Mouse (Mus musculus): ENCODE data around the gene Sec13.

Sec13 gene
- long read RNA-seq, experiment 1, transcript Sec13-201 (9 exons, 1,353 nt): major isoform, 171 of 199 reads
- long read RNA-seq, experiment 1, partial matches to known transcripts: 12 of 199 reads
- long read RNA-seq, experiment 1, other reads (novel, unspliced or antisense): 16 of 199 reads
- long read RNA-seq, experiment 2, transcript Sec13-201 (9 exons, 1,353 nt): major isoform, 235 of 262 reads
- long read RNA-seq, experiment 2, partial matches to known transcripts: 15 of 262 reads
- long read RNA-seq, experiment 2, other reads (novel, unspliced or antisense): 9 of 262 reads

DNA sequence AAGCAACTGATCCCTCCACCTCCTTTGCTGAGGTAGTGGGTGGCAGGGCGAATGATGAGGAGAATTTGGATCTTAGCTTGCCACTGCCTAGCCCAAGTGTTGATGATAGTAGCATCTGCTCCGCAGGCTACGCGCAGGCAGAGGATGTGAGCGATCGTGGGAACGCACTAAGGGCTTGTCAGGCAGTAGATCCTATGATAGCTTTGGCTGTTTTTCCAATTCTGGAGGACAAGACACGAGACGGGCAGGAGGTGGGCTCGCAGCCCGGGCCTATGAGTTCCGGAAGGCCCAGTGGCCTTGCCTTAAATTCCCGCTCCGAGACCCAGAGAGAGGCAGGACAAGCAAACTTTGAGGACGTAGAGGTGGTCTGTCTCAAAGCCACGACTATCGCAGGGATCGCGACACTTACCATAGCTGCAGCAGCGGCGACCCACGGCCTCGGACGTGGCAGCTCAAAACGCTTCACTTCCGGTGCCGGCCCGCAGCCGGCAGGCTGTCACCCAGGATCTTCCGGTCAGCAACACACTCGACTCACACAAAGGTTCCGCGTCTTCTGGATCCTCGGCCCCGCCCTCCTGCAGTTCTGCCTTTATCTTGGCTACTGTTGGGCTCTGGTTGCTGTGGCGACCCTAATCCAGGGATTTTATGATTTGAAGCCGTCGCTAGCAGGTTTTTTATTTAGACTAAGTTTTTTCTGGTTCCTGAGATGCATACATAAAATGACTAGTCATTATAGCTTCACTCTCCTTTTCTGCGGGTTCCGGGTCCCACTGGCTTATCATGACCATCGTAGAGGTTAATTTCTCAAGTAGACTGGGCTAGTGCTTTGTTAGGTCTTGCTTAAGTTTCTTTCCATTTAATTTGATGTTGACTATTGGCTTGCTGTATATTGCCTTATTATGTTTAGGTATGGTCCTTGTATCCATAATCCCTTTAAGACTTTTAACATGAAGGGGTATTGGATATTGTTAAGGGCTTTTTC is at the start of gene Sec13:
Sec13 (minus strand) TSS at position 508 of the 982 bp plus-strand sequence.
- intact Hi-C loops (cut with DNase I): no loop called here

DNA sequence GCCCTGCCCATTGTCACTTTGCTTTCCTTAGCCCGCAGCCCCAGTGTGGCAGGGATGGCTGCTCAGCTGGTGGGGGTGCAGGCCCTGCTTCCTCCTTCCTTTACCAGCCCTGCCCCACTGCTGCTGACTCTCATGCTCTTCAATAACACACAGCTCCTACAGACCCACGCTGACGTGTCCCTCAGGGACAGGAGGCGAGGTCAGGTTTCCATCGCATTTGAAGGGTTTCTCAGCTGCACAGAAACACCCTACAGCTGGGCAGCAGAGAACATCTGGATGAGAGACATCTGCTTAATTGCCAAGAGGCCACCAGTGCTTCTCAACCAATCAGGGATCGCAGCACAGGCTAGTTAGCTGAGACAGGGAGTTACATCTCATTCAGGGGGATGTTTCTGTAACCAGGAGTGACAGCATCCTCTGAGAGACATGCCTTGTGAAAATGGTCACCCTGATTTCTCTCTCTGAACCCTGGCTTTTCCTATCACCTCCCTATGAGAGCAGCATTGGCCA is 47.0 kb upstream of the Sec13 start:
- intact Hi-C loops (cut with DNase I): no loop called here

DNA sequence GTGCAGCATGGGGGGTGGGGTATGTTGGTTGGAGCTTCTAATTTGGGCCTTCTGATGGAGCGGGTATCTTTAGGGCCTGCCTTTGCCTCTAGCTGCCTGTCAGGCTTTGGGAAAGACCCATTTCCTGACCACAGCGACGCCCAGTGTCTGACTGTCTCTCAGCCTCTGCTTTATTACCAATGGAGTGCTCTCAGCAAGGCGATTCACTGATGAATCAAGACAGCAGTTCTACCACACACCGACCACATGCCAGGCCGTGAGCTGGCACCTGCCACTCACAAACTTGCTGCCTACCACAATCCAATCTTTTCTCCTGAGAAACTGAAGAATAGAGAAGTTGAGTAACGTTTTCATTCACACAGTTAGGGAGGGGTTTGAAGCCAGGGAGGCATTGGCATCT is 45.1 kb upstream of the Sec13 start:
- intact Hi-C loops (cut with DNase I): no loop called here

DNA sequence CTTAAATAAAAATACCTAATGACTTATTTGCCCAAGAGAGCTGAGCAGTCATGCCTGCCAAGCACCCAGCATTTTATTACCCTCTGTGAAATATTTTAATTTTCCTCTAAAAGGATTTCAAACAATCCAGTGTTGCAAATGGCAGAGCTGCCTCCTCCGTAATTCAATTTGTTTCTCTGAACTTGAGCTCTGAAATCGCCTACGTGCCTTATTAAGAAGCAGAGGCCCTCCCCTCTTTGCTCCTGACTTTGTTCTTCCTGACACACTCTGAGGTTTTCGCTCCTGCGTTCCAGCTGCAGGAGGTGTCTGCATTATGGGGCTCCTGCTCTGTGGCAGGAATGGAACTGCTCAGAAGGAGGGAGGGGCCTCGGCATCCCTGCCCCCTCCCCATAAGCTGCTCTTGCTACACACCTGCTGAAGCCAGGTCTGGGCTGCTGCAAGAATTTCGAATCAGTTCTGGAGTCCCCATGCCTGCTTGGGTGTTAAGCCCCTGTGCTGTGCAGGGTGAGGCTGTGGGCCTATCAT is 37.7 kb upstream of the Sec13 start:
- intact Hi-C loops (cut with DNase I): no loop called here

DNA sequence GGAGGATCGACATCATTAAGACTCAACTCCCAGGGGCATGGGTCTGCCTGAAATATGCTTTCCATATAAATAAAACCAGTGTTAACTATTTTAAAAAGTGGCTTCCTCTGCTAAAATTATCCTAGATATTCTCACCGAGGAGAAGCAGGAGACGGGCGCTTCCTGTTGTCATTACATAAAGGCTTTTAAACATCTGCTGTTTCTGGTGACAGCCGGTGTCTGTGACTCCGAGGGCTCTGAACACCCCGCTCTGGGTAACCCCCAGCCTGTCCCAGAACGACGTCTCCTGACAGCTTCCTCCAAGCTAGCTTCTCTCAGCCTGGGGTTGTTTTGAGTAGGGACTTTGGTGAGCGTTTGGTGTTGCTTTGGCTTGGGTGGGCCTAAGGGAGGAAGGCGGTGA is 28.3 kb upstream of the Sec13 start:
- intact Hi-C loops (cut with DNase I): loop anchor here (10.0 kb wide), 1 partner anchor 486 kb away; no protein-coding TSS in a partner anchor

DNA sequence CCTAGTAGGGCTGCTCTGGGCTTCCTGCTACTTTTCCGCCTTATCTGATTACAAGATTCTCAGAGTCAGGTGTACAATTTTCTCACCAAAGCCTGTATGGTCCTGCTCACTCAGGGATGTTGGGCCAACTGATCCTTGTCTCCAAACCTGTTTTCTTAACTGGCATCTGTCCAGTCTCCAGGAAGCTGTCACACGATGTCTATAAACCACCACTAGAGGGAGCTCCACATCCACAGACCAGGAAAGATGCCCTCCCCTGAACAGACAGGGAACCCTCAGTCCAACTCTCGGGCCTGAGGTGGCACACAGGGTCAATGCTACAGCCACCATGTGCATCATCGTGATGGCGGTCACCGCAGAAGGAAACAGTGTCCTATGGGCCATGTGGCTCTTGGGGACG is 21.1 kb upstream of the Sec13 start:
- intact Hi-C loops (cut with DNase I): loop anchor here (2.0 to 10.0 kb wide), 2 partner anchors 309 to 493 kb away; no protein-coding TSS in a partner anchor

DNA sequence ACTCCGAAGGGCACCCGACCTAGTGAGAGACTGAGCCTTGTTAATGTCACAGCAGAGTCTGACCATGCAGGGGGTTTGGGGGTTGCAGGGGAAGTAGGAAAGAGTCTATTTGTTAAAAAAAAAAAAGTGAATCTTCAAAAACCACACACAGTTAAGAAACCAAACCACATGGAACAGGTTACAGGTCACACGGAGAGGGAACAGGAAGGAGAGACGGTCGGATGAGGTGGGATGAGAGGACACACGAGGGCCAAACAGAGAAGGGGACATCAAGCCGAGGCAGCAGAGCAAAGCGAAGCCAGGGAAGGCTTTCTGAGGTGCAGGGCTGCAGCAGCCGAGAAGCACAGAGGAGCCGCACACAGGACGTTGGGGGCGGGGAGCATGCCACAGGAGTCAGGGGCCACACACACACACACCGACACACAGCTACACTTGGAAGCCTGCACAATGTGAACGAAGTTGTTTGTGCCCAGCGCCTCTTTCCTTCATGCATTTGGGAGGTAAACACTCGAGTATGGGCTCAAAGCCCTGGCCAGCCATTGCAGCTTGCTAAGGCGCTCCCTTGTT is 8.7 kb upstream of the Sec13 start:
- intact Hi-C loops (cut with DNase I): no loop called here

DNA sequence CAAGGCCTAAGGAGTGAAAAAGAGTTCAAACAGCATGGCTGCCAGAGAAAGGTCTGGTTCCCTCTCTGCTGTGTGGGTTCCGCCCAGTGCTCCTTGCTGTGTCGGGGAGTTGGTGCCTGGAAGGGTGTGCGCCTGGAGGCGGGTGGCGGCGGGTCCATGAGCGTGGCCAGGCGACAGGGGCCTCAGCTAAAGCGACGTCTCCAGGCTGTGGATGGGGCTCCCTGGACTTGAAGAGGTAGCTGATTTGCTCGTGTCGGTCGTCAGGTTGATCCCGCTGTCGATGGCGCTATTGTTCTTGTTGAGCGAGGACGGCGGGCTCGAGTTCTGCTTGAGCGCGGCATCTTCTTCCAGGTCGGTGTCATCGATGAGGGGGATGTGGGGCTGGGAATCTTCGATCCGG is 7.8 kb upstream of the Sec13 start:
- intact Hi-C loops (cut with DNase I): no loop called here

DNA sequence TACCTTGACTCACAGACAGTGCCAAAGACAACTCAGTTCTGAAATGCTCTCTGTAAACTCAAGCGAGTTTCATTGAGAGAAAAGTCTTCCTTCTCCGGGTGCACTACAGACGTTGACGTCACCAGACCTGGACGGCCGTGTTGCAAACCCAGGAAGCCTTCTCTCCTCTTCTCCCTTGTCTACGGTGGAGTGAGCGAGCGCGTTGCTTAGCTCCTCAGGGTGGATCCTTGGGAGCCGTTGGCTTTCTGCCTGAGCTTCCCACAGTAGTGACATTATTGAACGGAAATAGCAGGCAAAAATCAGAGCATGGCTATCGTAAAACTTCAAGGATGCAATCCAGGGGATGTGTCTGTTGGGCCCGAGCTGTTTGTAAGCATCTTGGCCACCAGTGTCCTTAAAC is 6.7 kb upstream of the Sec13 start:
- intact Hi-C loops (cut with DNase I): no loop called here

DNA sequence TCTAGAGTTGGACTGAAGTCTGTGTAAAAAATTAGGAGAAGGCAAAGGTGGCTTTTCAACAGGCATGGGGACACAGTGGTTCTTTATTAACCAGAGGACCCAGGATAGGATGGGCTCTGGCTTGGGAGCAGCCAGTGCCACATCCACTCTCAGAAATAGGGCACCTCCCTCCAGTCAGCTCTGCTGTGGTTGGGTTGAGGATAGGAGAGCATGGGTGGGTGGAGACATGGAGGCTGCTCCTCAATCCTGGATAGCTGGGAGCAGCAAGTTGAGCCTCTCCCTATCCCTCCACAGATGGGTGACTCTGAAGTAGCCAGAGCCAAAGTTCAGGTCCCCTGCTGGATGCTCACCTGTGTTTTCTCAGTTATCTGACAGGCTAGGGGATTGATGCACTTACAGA is 4.6 kb upstream of the Sec13 start:
- intact Hi-C loops (cut with DNase I): no loop called here

DNA sequence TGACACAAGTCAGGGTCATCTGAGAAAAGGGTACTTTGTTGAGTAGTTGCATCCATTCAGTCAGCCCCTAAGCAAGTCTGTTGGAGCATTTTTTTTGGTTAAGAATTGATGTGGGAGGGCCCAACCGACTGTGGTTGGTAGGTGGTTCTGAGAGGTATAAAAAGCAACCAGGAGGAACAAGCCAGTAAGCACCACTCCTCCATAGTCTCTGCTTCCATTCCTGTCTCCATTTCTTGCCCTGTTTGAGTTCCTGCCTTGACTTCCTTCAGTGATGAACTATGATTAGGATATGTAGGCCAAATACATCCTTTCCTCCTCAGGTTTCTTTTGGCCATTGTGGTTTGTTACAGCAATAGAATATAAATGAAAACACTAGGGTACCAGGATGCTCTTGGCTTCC is 2.6 kb upstream of the Sec13 start:
- intact Hi-C loops (cut with DNase I): no loop called here

DNA sequence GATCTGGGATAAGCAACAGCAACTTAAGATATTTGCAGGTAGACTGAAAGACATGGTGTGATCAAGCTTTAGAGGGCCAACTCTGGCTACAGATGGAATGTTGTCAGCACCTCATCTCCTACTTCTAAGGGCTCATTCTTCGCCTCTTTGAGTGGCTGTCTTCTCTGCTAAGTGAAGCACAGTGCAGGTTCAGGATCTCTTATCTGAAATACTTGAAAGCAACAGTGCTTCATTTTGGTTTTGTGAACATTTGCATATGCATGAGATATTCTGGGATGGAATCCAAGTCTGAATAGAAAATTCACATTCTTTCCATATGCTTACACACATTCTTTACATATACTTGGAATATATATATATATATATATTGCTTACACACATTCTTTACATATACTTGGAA is 1.8 kb upstream of the Sec13 start:
- intact Hi-C loops (cut with DNase I): no loop called here

DNA sequence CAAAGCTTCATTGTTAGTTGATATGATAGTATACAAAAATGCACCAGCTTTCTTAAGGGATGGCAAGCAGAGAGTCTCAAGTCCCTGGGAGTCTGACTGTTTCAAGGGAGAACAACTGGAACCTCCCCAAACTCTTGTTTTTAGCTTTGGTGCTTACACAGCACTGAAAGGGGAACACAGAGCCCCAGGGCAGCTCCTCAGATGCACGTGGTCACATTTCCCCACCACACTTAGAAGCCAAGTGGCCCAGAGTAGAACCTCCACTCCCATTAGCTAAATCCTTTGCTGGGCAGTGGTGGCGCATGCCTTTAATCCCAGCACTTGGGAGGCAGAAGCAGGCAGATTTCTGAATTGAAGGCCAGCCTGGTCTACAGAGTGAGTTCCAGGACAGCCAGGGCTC is 882 bp upstream of the Sec13 start:
- intact Hi-C loops (cut with DNase I): no loop called here

DNA sequence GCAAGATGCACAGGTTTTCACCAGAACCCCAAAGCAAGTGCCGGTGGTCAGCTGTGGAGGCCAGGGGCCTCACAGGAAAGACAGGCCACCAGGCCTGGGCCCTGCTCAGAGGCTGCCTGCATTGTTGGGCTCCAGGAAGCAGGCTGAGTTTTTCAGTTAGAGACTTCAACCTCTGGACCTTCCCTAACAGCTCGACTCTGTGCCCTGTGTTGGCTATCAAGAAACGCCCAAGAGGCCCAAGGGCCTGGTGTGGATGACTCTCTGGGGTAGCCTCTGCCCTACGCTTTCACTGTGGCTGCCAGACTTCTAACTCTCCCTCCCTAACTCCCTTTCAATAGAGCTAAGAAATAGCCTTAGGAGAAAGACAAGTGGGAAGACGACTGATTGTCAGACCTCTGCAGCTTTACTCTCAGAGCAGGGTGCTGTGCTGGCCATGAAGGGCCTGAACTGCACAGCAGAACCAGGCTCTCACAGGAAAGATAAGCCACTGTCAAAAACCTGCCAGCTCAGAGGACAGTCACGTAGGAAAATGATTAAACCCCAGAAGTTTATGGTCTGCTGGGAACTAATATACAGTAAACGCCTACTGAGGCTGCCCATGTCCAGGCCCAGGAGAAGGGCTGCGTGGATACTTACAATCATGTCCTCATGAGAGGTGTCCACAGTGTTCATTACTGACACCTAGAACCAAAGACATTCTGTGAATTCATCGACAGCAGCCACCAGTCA is 3.1 kb downstream of the Sec13 start:
- intact Hi-C loops (cut with DNase I): no loop called here

DNA sequence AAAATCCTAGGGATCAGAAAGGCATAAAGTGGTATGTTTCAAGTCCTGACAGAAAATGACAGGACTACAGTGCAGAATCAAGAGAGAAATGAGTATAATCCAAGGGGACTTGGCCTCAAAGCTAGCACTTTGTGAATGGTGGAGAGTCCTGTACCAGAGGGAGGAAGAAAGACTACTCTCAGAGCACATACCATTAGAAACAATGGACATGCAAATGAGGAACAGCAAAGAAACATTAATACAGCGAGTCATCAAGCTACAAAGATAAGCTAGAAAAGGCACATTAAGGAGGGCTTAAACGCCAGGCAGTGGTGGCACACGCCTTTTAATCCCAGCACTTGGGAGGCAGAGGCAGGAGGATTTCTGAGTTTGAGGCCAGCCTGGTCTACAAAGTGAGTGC is 9.2 kb downstream of the Sec13 start:
- intact Hi-C loops (cut with DNase I): no loop called here

DNA sequence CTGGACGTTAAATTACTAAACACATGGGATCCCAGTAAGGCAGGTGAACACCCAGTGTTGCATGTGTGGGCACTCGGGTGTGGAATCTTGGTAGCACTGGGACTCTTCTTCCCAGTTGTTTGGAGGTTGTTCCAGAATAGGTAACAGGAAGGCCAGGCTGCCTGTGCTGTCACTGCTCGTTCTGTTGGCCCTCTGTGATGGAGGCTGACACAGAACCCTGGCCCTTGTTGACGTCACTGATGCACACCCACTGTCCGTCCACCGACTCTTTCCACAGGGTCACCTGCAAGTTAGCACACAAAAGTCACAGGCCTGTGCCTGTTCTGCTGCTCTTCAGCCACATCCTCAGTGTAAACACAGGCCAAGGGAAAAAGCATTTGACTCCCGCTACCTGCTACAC is 12.4 kb downstream of the Sec13 start:
- intact Hi-C loops (cut with DNase I): no loop called here

DNA sequence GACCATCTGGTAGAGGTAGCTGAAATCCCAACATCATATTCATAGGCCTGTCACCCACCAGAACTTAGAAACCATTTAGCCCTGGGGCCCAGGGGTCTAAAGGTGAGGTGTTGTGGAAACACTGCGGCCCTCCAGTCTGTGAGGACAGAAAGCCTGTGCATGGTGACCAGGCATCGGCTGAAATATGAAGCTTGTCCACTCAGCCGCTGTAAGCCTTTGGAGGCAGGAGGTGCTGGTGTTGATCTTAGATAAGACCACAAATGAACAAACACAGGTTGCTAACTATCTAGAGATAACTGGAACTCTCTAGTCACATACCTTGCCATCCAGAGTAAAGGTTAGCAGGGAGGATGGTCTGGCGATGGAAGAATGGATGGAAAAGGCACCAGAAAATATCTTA is 19.5 kb downstream of the Sec13 start:
- intact Hi-C loops (cut with DNase I): no loop called here

DNA sequence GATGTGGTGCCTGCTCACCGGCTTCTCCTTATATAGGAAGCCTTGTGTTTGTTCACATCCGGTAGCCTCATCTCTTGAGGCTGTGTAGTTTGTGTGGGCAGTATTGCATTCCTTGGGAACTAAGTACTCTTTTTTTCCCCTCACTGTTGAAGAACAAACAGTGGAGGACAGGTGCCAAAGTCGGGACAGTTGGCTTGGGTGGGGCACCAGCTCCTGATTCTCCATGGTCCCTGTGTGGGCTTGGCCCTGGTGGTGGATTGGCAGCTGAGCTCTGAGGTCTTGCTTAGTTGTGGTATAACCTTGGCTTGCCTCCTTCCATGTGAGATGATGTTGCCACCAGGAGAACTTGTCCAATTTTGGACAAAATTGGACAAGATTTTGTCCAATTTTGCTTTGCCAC is 20.7 kb downstream of the Sec13 start, which contains the start of gene Ghrl:
Ghrl (minus strand) TSS at position 3 of the 400 bp plus-strand sequence.
- intact Hi-C loops (cut with DNase I): no loop called here

DNA sequence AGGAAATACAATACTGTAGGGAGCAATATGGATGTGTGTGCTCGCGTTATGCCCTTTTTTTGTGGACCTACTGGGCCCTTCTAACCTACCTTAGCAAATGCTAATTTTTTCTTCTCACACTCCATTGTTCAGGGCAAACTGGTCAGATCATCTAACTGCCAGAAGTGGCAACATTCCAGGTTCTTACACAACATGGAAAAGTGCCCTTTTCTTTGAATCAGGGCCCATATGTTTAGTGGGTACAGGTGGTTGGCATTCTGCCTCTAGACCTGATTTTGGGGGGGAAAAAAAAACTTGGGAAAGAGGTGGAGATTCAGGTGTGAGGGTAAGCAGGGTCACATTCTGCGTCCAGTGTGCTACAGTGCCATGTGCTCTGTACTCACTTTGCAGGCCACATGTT is 23.0 kb downstream of the Sec13 start:
- intact Hi-C loops (cut with DNase I): no loop called here

DNA sequence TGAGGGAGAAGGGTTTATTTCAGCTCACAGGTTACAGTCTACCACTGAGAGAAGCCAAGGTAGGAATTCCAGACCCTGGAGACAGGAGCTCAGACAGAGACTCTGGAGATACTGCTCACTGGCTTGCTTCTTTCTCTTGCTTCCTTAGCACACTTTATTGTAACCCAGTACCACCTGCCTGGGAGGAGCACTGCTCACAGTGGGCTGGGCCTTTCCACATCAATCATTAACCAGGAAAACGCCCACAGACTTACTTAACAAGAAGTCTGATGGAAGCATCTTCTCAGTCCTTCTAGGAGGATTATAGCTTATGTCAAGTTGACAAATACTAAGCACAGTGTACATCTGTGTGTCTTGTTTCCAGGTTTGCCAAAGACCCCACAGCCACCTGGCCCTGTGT is 25.7 kb downstream of the Sec13 start:
- intact Hi-C loops (cut with DNase I): no loop called here

DNA sequence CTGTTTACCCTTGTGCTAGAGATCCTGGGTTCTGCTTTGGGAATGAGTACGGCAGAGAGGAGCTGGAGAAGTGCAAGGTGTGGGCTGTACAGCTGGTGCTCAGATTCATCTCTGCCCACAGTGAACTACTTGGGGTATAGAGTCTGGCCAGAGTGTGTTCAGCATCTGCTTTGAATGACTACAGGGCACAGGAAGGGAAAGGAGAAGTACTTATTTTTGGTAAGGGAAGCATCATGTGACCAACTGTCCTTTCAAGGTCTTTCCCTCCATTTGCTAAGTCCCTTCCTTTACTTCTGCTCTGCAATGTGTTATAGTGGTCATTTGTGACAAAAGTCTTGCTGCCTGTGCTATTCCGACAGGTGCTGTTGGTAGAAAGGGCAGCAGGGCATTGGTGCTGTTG is 26.3 kb downstream of the Sec13 start:
- intact Hi-C loops (cut with DNase I): no loop called here
